Mouse (Mus musculus): ENCODE data around the gene Rab5if.

DNA sequence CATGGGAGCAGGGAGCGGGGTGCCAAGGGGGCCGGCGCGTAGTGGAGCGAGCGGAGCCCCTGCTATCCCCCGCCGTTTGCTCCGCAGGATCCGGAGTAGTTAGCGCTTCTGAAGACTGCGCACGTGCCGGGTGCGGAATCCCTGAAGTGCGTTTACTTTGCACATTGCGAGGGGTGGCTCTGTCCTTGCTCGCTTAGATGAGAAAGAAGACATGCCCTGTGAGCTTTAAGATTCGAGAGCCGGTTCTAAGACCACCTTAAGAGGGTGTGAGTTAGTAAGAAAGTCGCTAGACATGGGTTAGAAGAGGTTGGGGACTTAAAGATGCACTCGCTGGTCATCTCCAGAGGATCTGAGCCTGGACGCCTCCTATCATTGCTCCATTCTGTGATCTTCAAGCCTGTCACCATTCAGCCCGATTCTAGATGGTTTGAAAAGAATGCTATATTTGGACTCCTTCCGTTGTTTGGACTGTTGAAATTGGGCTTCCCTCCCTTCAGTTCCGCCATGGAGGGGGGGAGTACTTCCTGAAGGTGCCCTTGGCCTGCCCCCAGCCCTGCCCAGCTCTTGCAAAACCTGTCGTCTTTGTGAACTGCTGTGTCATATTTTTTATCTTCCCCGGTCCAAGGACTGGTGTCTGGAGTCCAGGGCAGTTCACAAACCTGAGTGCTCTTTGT, 696 bp downstream of the Rab5if start:
- TF ChIP-seq POLR2A (IDR thresholded peaks at IDR 0.05; ENCODE audit: borderline replicate concordance, low read depth, low read length) (no peak), CTCF (IDR thresholded peaks at IDR 0.05; ENCODE audit: low read depth, low read length) (no peak)
